Comparison of ENCODE assay signal across 26 mouse cellular contexts in the genomic region with DNA sequence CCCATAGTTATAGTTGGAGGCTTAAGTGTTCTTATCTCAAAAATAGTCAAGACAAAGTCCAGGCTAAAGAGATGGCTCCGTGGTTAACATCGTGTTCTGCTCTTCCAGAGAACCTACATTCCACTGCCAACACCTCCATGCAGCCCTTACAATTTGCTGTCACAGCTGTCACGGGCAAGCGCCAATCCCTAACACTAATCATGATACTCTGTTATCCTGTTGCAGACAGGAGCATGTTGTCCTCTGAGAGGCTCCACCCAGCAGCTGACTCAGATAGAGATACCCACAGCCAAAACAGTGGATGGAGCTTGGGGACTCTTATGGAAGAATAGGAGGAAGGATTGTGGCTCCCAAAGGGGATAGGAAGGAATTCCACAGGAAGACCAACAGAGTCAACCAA. TPM values are rescaled to one million over a fixed set of nuclear protein-coding genes. Genes with fewer than 3 reads are reported as not detected.
DNase-seq lines count a peak whose midpoint lies in the region; ATAC-seq and TF ChIP-seq lines count a peak whose summit lies in the region.
"Had no signal": no experiment of that assay in that cellular context is flagged by ENCODE, and none has a peak within 500 bp of the region (broad histone marks: within the 10 kb centered on the region; RNA-seq: fewer than 3 reads in every experiment).

No protein-coding gene starts in this region.

- no peak overlapping the region for H3K9ac ChIP-seq in heart, embryonic 12.5 days
- no peak overlapping the region for H3K9ac ChIP-seq in heart, postnatal 0 days (replicated peaks; ENCODE audit: low read depth, low read length)
- no peak overlapping the region for H3K9ac ChIP-seq in heart, embryonic 11.5 days (ENCODE audit: low read depth, low read length)
- no peak overlapping the region for H3K9ac ChIP-seq in liver, embryonic 16.5 days (ENCODE audit: low read depth, low read length)
- H3K9ac ChIP-seq in liver, embryonic 11.5 days (ENCODE audit: low read depth, low read length) = no peak overlapping the region
- H3K9ac ChIP-seq in forebrain, embryonic 15.5 days (replicated peaks) = no peak overlapping the region
- H3K9ac ChIP-seq: embryonic facial prominence, embryonic 12.5 days; hindbrain, embryonic 14.5 days; lung, embryonic 14.5 days; midbrain, embryonic 15.5 days had no signal

- H3K9me3 ChIP-seq in heart, embryonic 12.5 days (replicated peaks) = no peaks in the 10 kb centered on the region
- H3K9me3 ChIP-seq in heart, postnatal 0 days (replicated peaks; ENCODE audit: control insufficient read depth, low read length) = no peaks in the 10 kb centered on the region
- H3K9me3 ChIP-seq in heart, embryonic 11.5 days (replicated peaks; ENCODE audit: control insufficient read depth, low read length) = no peaks in the 10 kb centered on the region
- H3K9me3 ChIP-seq in liver, embryonic 16.5 days (replicated peaks; ENCODE audit: control insufficient read depth, low read length) = no peaks in the 10 kb centered on the region
- H3K9me3 ChIP-seq in liver, embryonic 11.5 days (ENCODE audit: control insufficient read depth, low read length) = no peaks in the 10 kb centered on the region
- H3K9me3 ChIP-seq in forebrain, embryonic 15.5 days = no peaks in the 10 kb centered on the region
- H3K9me3 ChIP-seq: embryonic facial prominence, embryonic 12.5 days; midbrain, embryonic 10.5 days; midbrain, embryonic 15.5 days had no signal

- no peak for ATAC-seq in heart, embryonic 12.5 days (ENCODE audit: insufficient number of reproducible peaks, low FRiP score)
- ATAC-seq in heart, postnatal 0 days (ENCODE audit: insufficient read depth, low read depth) = peak; percentile 55; the same call in 1 of the 2 replicates
- no peak for ATAC-seq in heart, embryonic 11.5 days (replicated peaks; ENCODE audit: insufficient number of reproducible peaks, low FRiP score, low TSS enrichment)
- ATAC-seq in liver, embryonic 16.5 days (ENCODE audit: low read depth) = peak; percentile 27; the same call in 1 of the 2 replicates
- ATAC-seq in liver, embryonic 11.5 days (replicated peaks; ENCODE audit: low FRiP score) = no peak
- no peak for ATAC-seq in forebrain, embryonic 15.5 days (replicated peaks)
- ATAC-seq: CD4-positive, CD25-positive, alpha-beta regulatory T cell, adult 4 months; forebrain, embryonic 16.5 days; midbrain, embryonic 15.5 days had no signal

- no peaks in the 10 kb centered on the region for H3K27me3 ChIP-seq in heart, embryonic 12.5 days (replicated peaks)
- H3K27me3 ChIP-seq in heart, postnatal 0 days (ENCODE audit: control insufficient read depth, insufficient read depth, low read length) = no peaks in the 10 kb centered on the region
- H3K27me3 ChIP-seq in heart, embryonic 11.5 days (ENCODE audit: control insufficient read depth, insufficient read depth, low read length) = no peaks in the 10 kb centered on the region
- H3K27me3 ChIP-seq in liver, embryonic 16.5 days (ENCODE audit: control insufficient read depth, insufficient read depth, low read depth, low read length) = no peaks in the 10 kb centered on the region
- H3K27me3 ChIP-seq in liver, embryonic 11.5 days (replicated peaks; ENCODE audit: control insufficient read depth, insufficient read depth, low read length) = no peaks in the 10 kb centered on the region
- no peaks in the 10 kb centered on the region for H3K27me3 ChIP-seq in forebrain, embryonic 15.5 days
- H3K27me3 ChIP-seq: embryonic facial prominence, embryonic 12.5 days; midbrain, embryonic 15.5 days had no signal

- no peak for TF ChIP-seq CTCF in heart, postnatal 0 days (IDR thresholded peaks at IDR 0.05; ENCODE audit: low read depth)

- WGBS in heart, embryonic 12.5 days = 6% methylated on average over 4 of the region's 4 CpGs
- WGBS in heart, postnatal 0 days = 9% methylated on average over 4 of the region's 4 CpGs
- WGBS in heart, embryonic 11.5 days (ENCODE audit: insufficient replicate concordance) = 11% methylated on average over 4 of the region's 4 CpGs
- 24% methylated on average over 4 of the region's 4 CpGs for WGBS in liver, embryonic 16.5 days (ENCODE audit: insufficient replicate concordance)
- 31% methylated on average over 4 of the region's 4 CpGs for WGBS in liver, embryonic 11.5 days
- 62% methylated on average over 4 of the region's 4 CpGs for WGBS in forebrain, embryonic 15.5 days

- no peak for DNase-seq in heart, postnatal 4 days
- no peak for DNase-seq in heart, postnatal 0 days (ENCODE audit: low spot score)
- DNase-seq in liver, embryonic 11.5 days (ENCODE audit: low spot score) = no peak
- no peak for DNase-seq in layer of hippocampus, adult 9-10 months (ENCODE audit: low spot score)
- DNase-seq: adrenal gland, postnatal 25 days; cerebellum, adult 11-12 months; cerebellum, adult 9-11 months; embryo, embryonic 11 days; kidney, adult 8-10 months; layer of hippocampus, adult 9-11 months; lung, embryonic 14.5 days; lung, postnatal 14 days; spleen, adult 18-20 months; thymus, adult 18-20 months had no signal

- H3K4me1 ChIP-seq in heart, embryonic 12.5 days (replicated peaks) = peaks cover 22% of the 10 kb centered on the region
- H3K4me1 ChIP-seq in heart, postnatal 0 days (ENCODE audit: control insufficient read depth, insufficient read depth) = peaks cover 10% of the 10 kb centered on the region
- H3K4me1 ChIP-seq in heart, embryonic 11.5 days (ENCODE audit: control insufficient read depth, insufficient read depth, low read length) = peaks cover 7% of the 10 kb centered on the region; the same call in 1 of the 2 replicates
- no peaks in the 10 kb centered on the region for H3K4me1 ChIP-seq in liver, embryonic 16.5 days (ENCODE audit: control insufficient read depth, low read depth, low read length)
- H3K4me1 ChIP-seq in liver, embryonic 11.5 days (replicated peaks; ENCODE audit: control insufficient read depth, insufficient read depth, low read length) = no peaks in the 10 kb centered on the region
- no peaks in the 10 kb centered on the region for H3K4me1 ChIP-seq in forebrain, embryonic 15.5 days
- H3K4me1 ChIP-seq: embryonic facial prominence, embryonic 12.5 days; midbrain, embryonic 10.5 days; midbrain, embryonic 15.5 days had no signal

- no peak overlapping the region for H3K4me3 ChIP-seq in heart, embryonic 12.5 days
- no peak overlapping the region for H3K4me3 ChIP-seq in heart, postnatal 0 days (ENCODE audit: low read depth, low read length)
- no peak overlapping the region for H3K4me3 ChIP-seq in heart, embryonic 11.5 days (ENCODE audit: low read depth, low read length)
- no peak overlapping the region for H3K4me3 ChIP-seq in liver, embryonic 16.5 days (ENCODE audit: low read depth, low read length)
- H3K4me3 ChIP-seq in liver, embryonic 11.5 days (ENCODE audit: low read depth, low read length) = no peak overlapping the region
- no peak overlapping the region for H3K4me3 ChIP-seq in forebrain, embryonic 15.5 days
- H3K4me3 ChIP-seq: embryonic facial prominence, embryonic 12.5 days; midbrain, embryonic 10.5 days; midbrain, embryonic 15.5 days had no signal

- 0 out of 2 replicates have a peak overlapping the region, but pooled peaks have one; percentile 23 for H3K27ac ChIP-seq in heart, embryonic 12.5 days (ENCODE audit: poor library complexity, severe bottlenecking)
- H3K27ac ChIP-seq in heart, postnatal 0 days (ENCODE audit: low read depth) = peak overlapping the region; percentile 61
- H3K27ac ChIP-seq in heart, embryonic 11.5 days (ENCODE audit: low read depth, low read length) = no peak overlapping the region
- H3K27ac ChIP-seq in liver, embryonic 16.5 days (ENCODE audit: low read length) = no peak overlapping the region
- no peak overlapping the region for H3K27ac ChIP-seq in liver, embryonic 11.5 days (ENCODE audit: low read depth, low read length)
- no peak overlapping the region for H3K27ac ChIP-seq in forebrain, embryonic 15.5 days (replicated peaks)
- H3K27ac ChIP-seq: embryonic facial prominence, embryonic 12.5 days; hindbrain, embryonic 14.5 days; kidney, postnatal 0 days; midbrain, embryonic 10.5 days; midbrain, embryonic 15.5 days; stomach, postnatal 0 days had no signal

- no peaks in the 10 kb centered on the region for H3K36me3 ChIP-seq in heart, embryonic 12.5 days
- no peaks in the 10 kb centered on the region for H3K36me3 ChIP-seq in heart, postnatal 0 days (replicated peaks; ENCODE audit: control insufficient read depth, insufficient read depth, low read length)
- H3K36me3 ChIP-seq in heart, embryonic 11.5 days (ENCODE audit: control insufficient read depth, insufficient read depth, low read length) = no peaks in the 10 kb centered on the region
- no peaks in the 10 kb centered on the region for H3K36me3 ChIP-seq in liver, embryonic 16.5 days (ENCODE audit: control insufficient read depth, insufficient read depth)
- H3K36me3 ChIP-seq in liver, embryonic 11.5 days (ENCODE audit: control insufficient read depth, insufficient read depth, low read length) = no peaks in the 10 kb centered on the region
- H3K36me3 ChIP-seq in forebrain, embryonic 15.5 days = no peaks in the 10 kb centered on the region
- H3K36me3 ChIP-seq: embryonic facial prominence, embryonic 12.5 days; midbrain, embryonic 10.5 days; midbrain, embryonic 15.5 days had no signal

- TF ChIP-seq EP300 in heart, postnatal 0 days (IDR thresholded peaks at IDR 0.05; ENCODE audit: low read depth) = no peak

- H3K4me2 ChIP-seq in heart, embryonic 12.5 days = peak overlapping the region; percentile 12; the same call in 1 of the 2 replicates
- H3K4me2 ChIP-seq in heart, postnatal 0 days (ENCODE audit: low read depth, low read length) = no peak overlapping the region
- no peak overlapping the region for H3K4me2 ChIP-seq in heart, embryonic 11.5 days
- no peak overlapping the region for H3K4me2 ChIP-seq in liver, embryonic 16.5 days (ENCODE audit: low read depth, low read length)
- H3K4me2 ChIP-seq in liver, embryonic 11.5 days = no peak overlapping the region
- no peak overlapping the region for H3K4me2 ChIP-seq in forebrain, embryonic 15.5 days (replicated peaks)
- H3K4me2 ChIP-seq: embryonic facial prominence, embryonic 12.5 days; hindbrain, embryonic 14.5 days; lung, embryonic 14.5 days; midbrain, embryonic 15.5 days had no signal

RNA-seq across cellular contexts. Expression of a gene that starts 15.8 kb away (rescaled TPM):
- polyA plus RNA-seq in heart, embryonic 12.5 days (2016; fragmentation: Nextera tagmentation; extraction: Ambion mirVana) = 75.0 and 75.6 TPM in 2 replicates
- 10 to 100 TPM; 36.3 to 38.4 TPM for total RNA-seq in heart, postnatal 4 days (2021)
- 32.5 and 39.0 TPM in 2 replicates for total RNA-seq in heart, postnatal 0 days (2014; rRNA removed; ENCODE audit: low replicate concordance)
- polyA plus RNA-seq in heart, postnatal 0 days (2015; fragmentation: Nextera tagmentation; extraction: Ambion mirVana) = 63.3 and 74.6 TPM in 2 replicates
- 65.9 and 70.4 TPM in 2 replicates for polyA plus RNA-seq in heart, embryonic 11.5 days (2014; fragmentation: Nextera tagmentation; extraction: Ambion mirVana)
- polyA plus RNA-seq in liver, embryonic 16.5 days (2015; fragmentation: Nextera tagmentation; extraction: Ambion mirVana) = 88.3 and 92.7 TPM in 2 replicates
- polyA plus RNA-seq in liver, embryonic 11.5 days (2014; fragmentation: Nextera tagmentation; extraction: Ambion mirVana) = 29.1 and 30.3 TPM in 2 replicates
- 105 and 114 TPM in 2 replicates for polyA plus RNA-seq in forebrain, embryonic 15.5 days (2015; fragmentation: Nextera tagmentation; extraction: Ambion mirVana)

Comparison
In these comparisons a context has a peak if more than half of its experiments do, and no peak if none do; other contexts are left out.
1. ATAC-seq: peak in heart, postnatal 0 days (single experiment) and liver, embryonic 16.5 days (single experiment); none in heart, embryonic 12.5 days (single experiment), heart, embryonic 11.5 days (single experiment), liver, embryonic 11.5 days (single experiment) and forebrain, embryonic 15.5 days (single experiment).
2. H3K27ac ChIP-seq: peak in heart, embryonic 12.5 days (single experiment) and heart, postnatal 0 days (single experiment); none in heart, embryonic 11.5 days (single experiment), liver, embryonic 16.5 days (single experiment), liver, embryonic 11.5 days (single experiment) and forebrain, embryonic 15.5 days (single experiment).